Comparison of ENCODE assay signal across 15 mouse cellular contexts in the genomic region with DNA sequence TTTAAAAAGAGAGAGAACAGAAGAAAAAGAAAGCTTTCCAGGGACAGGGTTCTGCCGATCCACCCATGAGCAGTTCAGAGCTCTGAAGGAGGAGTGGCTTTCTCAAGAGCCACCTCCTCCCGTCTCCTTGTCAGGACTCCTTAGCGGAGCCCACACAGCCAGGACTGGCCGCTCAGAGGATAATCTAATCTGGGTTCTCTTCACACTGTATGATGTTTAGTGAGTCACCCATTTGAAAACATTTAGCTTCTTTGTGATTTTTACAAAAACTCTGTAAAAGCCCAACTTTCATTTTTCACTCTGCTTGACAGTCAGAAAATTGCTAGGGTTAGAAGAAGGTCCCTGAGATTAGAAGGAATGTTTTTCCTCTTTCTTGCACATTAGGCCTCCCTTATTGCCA.
A peak's percentile ranks its signal among the peaks of the same experiment; 100 is the strongest.
DNase-seq lines count a peak whose midpoint lies in the region; ATAC-seq lines count a peak whose summit lies in the region.
"Had no signal": no experiment of that assay in that cellular context is flagged by ENCODE, and none has a peak within 500 bp of the region (broad histone marks: within the 10 kb centered on the region; RNA-seq: fewer than 3 reads in every experiment).

No protein-coding gene starts in this region.

- H3K4me3 ChIP-seq in hindbrain, embryonic 13.5 days, result no peak overlapping the region
- H3K4me3 ChIP-seq in hindbrain, embryonic 10.5 days, result no peak overlapping the region
- no peak overlapping the region for H3K4me3 ChIP-seq in hindbrain, embryonic 15.5 days
- no peak overlapping the region for H3K4me3 ChIP-seq in stomach, embryonic 15.5 days (replicated peaks)
- H3K4me3 ChIP-seq: embryonic facial prominence, embryonic 15.5 days had no signal

- peak overlapping the region; percentile 100 for H3K27ac ChIP-seq in hindbrain, embryonic 13.5 days
- no peak overlapping the region for H3K27ac ChIP-seq in hindbrain, embryonic 10.5 days
- peak overlapping the region; percentile 100 for H3K27ac ChIP-seq in hindbrain, embryonic 15.5 days (replicated peaks)
- 0 out of 2 replicates have a peak overlapping the region, but pooled peaks have one; percentile 12 for H3K27ac ChIP-seq in stomach, embryonic 15.5 days
- H3K27ac ChIP-seq: embryonic facial prominence, embryonic 15.5 days; macrophage had no signal

- no peaks in the 10 kb centered on the region for H3K27me3 ChIP-seq in hindbrain, embryonic 13.5 days
- no peaks in the 10 kb centered on the region for H3K27me3 ChIP-seq in hindbrain, embryonic 10.5 days (ENCODE audit: insufficient read depth, poor library complexity, severe bottlenecking)
- H3K27me3 ChIP-seq in hindbrain, embryonic 15.5 days, result no peaks in the 10 kb centered on the region
- H3K27me3 ChIP-seq in stomach, embryonic 15.5 days (replicated peaks), result no peaks in the 10 kb centered on the region
- H3K27me3 ChIP-seq: embryonic facial prominence, embryonic 15.5 days had no signal

- H3K9ac ChIP-seq in hindbrain, embryonic 13.5 days, result 0 out of 2 replicates have a peak overlapping the region, but pooled peaks have one; percentile 85
- no peak overlapping the region for H3K9ac ChIP-seq in hindbrain, embryonic 15.5 days
- H3K9ac ChIP-seq in stomach, embryonic 15.5 days, result no peak overlapping the region
- H3K9ac ChIP-seq: embryonic facial prominence, embryonic 15.5 days had no signal

- no peaks in the 10 kb centered on the region for H3K36me3 ChIP-seq in hindbrain, embryonic 13.5 days
- H3K36me3 ChIP-seq in hindbrain, embryonic 10.5 days, result no peaks in the 10 kb centered on the region
- no peaks in the 10 kb centered on the region for H3K36me3 ChIP-seq in hindbrain, embryonic 15.5 days
- no peaks in the 10 kb centered on the region for H3K36me3 ChIP-seq in stomach, embryonic 15.5 days
- H3K36me3 ChIP-seq: embryonic facial prominence, embryonic 15.5 days had no signal

- no peak overlapping the region for H3K4me2 ChIP-seq in hindbrain, embryonic 13.5 days
- 0 out of 2 replicates have a peak overlapping the region, but pooled peaks have one; percentile 90 for H3K4me2 ChIP-seq in hindbrain, embryonic 15.5 days
- H3K4me2 ChIP-seq in stomach, embryonic 15.5 days, result peak overlapping the region; percentile 1; the same call in 1 of the 2 replicates
- H3K4me2 ChIP-seq: embryonic facial prominence, embryonic 15.5 days had no signal

- DNase-seq in hindbrain, embryonic 10.5 days (ENCODE audit: low spot score), result no peak
- DNase-seq in right cerebral cortex, adult 18-20 months, result peak; percentile 65
- no peak for DNase-seq in right cerebral cortex, postnatal 10 days (ENCODE audit: low spot score in 2 of 2)
- DNase-seq in kidney, postnatal 25 days, result no peak
- DNase-seq: cerebellum, postnatal 14 days; gastrocnemius, postnatal 14 days; layer of hippocampus, postnatal 36 days had no signal

- H3K9me3 ChIP-seq in hindbrain, embryonic 13.5 days, result no peaks in the 10 kb centered on the region
- no peaks in the 10 kb centered on the region for H3K9me3 ChIP-seq in hindbrain, embryonic 10.5 days
- no peaks in the 10 kb centered on the region for H3K9me3 ChIP-seq in hindbrain, embryonic 15.5 days
- H3K9me3 ChIP-seq in stomach, embryonic 15.5 days, result no peaks in the 10 kb centered on the region
- H3K9me3 ChIP-seq: embryonic facial prominence, embryonic 15.5 days had no signal

- peaks cover 42% of the 10 kb centered on the region for H3K4me1 ChIP-seq in hindbrain, embryonic 13.5 days (replicated peaks)
- H3K4me1 ChIP-seq in hindbrain, embryonic 10.5 days (replicated peaks), result peaks cover 43% of the 10 kb centered on the region
- peaks cover 37% of the 10 kb centered on the region for H3K4me1 ChIP-seq in hindbrain, embryonic 15.5 days (replicated peaks)
- H3K4me1 ChIP-seq in stomach, embryonic 15.5 days, result peaks cover 12% of the 10 kb centered on the region

- WGBS in hindbrain, embryonic 13.5 days, result 45% methylated on average over 4 of the region's 4 CpGs
- WGBS in hindbrain, embryonic 10.5 days, result 75% methylated on average over 4 of the region's 4 CpGs
- 40% methylated on average over 4 of the region's 4 CpGs for whole genome bisulfite sequencing in hindbrain, embryonic 15.5 days
- WGBS in stomach, embryonic 15.5 days, result 27% methylated on average over 4 of the region's 4 CpGs

- no peak for ATAC-seq in hindbrain, embryonic 13.5 days (ENCODE audit: low FRiP score)
- no peak for ATAC-seq in hindbrain, embryonic 15.5 days (ENCODE audit: low FRiP score, low read depth)
- peak; percentile 81 for ATAC-seq in stomach, embryonic 15.5 days (ENCODE audit: insufficient read depth, low FRiP score, low read depth)
- ATAC-seq in erythroblast, adult 5-6 weeks (replicated peaks; ENCODE audit: low FRiP score, poor library complexity, severe bottlenecking), result no peak
- ATAC-seq: activated CD4-positive, CD25-positive, alpha-beta regulatory T cell, adult 4 months; inflammation-experienced regulatory T-cells, adult 6 months had no signal
